Mouse (Mus musculus): ENCODE data around the gene Atf7ip2.

Atf7ip2 gene

GRCm38 (mm10) chr16:10297696-10298644 is 105.5 kb downstream of the Atf7ip2 start:
- DNase-seq = no peak

GRCm38 (mm10) chr16:10299637-10300036 is 107.1 kb downstream of the Atf7ip2 start:
- no peak for DNase-seq

DNA sequence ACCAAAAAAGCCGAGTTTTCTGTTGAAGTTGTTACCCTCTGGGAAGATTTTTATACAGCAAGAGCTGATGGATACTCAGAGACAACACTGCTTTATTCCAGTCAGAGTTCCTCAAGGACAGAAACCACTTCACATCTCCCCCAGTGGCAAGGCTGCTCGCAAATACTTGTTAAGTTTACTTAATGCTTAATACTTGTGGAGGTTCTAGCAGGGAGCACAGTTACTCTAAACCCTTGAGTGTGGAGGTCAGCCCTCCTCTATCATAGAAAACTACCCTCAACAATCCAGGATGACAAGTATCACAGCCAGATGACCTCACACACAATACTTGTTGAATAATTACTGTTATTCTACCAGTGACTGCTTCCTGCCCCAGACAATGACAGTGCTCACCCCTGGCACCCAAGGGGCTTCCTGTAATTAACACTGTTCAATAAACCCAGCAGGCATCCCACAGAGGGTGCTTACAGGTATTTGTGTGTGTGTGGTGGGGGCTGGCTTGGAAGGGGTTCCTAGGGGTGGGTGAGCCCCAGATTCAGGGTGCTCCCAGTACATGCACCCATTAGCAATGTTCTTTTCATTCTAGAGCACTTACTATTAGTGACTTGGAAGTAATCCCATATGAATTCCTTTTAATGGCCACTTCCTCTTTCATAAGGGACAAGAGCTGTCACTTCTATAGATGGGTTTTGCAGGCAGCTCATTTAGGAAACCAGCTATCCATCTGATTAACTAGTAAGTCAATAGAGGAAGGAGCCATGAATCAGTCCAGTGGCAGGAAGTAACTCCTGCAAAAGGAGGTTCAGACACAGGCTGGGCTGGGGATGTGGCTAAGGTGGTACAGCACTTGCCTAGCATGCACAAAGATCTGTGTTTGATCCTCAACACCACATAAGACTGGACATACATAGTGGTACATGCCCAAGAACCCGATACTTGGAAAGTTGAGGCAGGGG is 108.0 kb downstream of the Atf7ip2 start:
- DNase-seq = no peak

Data from B cell, adult 2 months (primary cell).